In the genomic region with DNA sequence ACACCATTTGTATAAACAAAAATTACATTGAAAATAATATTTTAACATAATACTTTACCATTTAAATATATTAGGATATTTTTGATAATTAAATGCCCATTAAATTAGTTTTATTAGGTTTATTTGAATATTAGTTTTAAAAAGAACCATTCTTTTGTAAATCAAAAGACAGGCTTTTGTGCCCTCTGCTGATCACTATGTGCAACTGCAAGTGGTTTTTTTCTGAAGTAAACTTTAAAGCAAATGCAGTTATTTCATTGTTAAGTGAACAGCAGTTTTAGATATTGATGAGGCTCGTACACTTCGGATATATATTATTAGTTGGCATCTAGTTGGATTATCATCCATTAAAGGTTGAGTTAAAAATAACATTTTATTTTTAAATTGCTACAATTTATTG, we compare ENCODE assay signal across 11 mouse cellular contexts.
DNase-seq lines count a peak whose midpoint lies in the region; ATAC-seq and TF ChIP-seq lines count a peak whose summit lies in the region.
"Had no signal": no experiment of that assay in that cellular context is flagged by ENCODE, and none has a peak within 500 bp of the region (broad histone marks: within the 10 kb centered on the region; RNA-seq: fewer than 3 reads in every experiment).

No protein-coding gene starts in this region.

- H3K36me3 ChIP-seq in intestine, postnatal 0 days (ENCODE audit: control insufficient read depth, insufficient read depth) = no peaks in the 10 kb centered on the region
- no peaks in the 10 kb centered on the region for H3K36me3 ChIP-seq in intestine, embryonic 15.5 days
- no peaks in the 10 kb centered on the region for H3K36me3 ChIP-seq in midbrain, postnatal 0 days (ENCODE audit: insufficient read depth, low read length)
- H3K36me3 ChIP-seq in midbrain, embryonic 11.5 days (ENCODE audit: control insufficient read depth, insufficient read depth, low read length) = no peaks in the 10 kb centered on the region
- H3K36me3 ChIP-seq in intestine, embryonic 16.5 days (ENCODE audit: control insufficient read depth, insufficient read depth, low read length) = no peaks in the 10 kb centered on the region
- no peaks in the 10 kb centered on the region for H3K36me3 ChIP-seq in forebrain, embryonic 16.5 days (ENCODE audit: control insufficient read depth, insufficient read depth)
- H3K36me3 ChIP-seq: neural tube, embryonic 12.5 days had no signal

- TF ChIP-seq CTCF in intestine, postnatal 0 days (IDR thresholded peaks at IDR 0.05; ENCODE audit: low read depth) = peak; percentile 71
- TF ChIP-seq CTCF in midbrain, postnatal 0 days (IDR thresholded peaks at IDR 0.05) = peak; percentile 84

- no peaks in the 10 kb centered on the region for H3K9me3 ChIP-seq in intestine, postnatal 0 days (ENCODE audit: control insufficient read depth)
- no peaks in the 10 kb centered on the region for H3K9me3 ChIP-seq in intestine, embryonic 15.5 days
- H3K9me3 ChIP-seq in midbrain, postnatal 0 days (ENCODE audit: low read length) = no peaks in the 10 kb centered on the region
- no peaks in the 10 kb centered on the region for H3K9me3 ChIP-seq in midbrain, embryonic 11.5 days (ENCODE audit: control insufficient read depth, low read length)
- H3K9me3 ChIP-seq in intestine, embryonic 16.5 days (ENCODE audit: control insufficient read depth, low read length) = no peaks in the 10 kb centered on the region
- H3K9me3 ChIP-seq in forebrain, embryonic 16.5 days (ENCODE audit: control insufficient read depth, low read length) = no peaks in the 10 kb centered on the region
- H3K9me3 ChIP-seq: neural tube, embryonic 12.5 days had no signal

- H3K4me3 ChIP-seq in intestine, postnatal 0 days (ENCODE audit: low read depth, low read length) = no peak overlapping the region
- H3K4me3 ChIP-seq in intestine, embryonic 15.5 days (replicated peaks) = no peak overlapping the region
- H3K4me3 ChIP-seq in midbrain, postnatal 0 days (ENCODE audit: low read depth, low read length) = no peak overlapping the region
- no peak overlapping the region for H3K4me3 ChIP-seq in midbrain, embryonic 11.5 days (ENCODE audit: low read depth, low read length)
- H3K4me3 ChIP-seq in intestine, embryonic 16.5 days (ENCODE audit: low read length) = no peak overlapping the region
- no peak overlapping the region for H3K4me3 ChIP-seq in forebrain, embryonic 16.5 days (replicated peaks; ENCODE audit: low read length)
- H3K4me3 ChIP-seq: neural tube, embryonic 12.5 days had no signal

- H3K4me1 ChIP-seq in intestine, postnatal 0 days (replicated peaks; ENCODE audit: control insufficient read depth, insufficient read depth, low read length) = no peaks in the 10 kb centered on the region
- H3K4me1 ChIP-seq in intestine, embryonic 15.5 days (replicated peaks) = no peaks in the 10 kb centered on the region
- no peaks in the 10 kb centered on the region for H3K4me1 ChIP-seq in midbrain, postnatal 0 days (ENCODE audit: insufficient read depth, low read length)
- no peaks in the 10 kb centered on the region for H3K4me1 ChIP-seq in midbrain, embryonic 11.5 days (ENCODE audit: control insufficient read depth, insufficient read depth, low read length)
- H3K4me1 ChIP-seq in intestine, embryonic 16.5 days (ENCODE audit: control insufficient read depth, insufficient read depth, low read length) = no peaks in the 10 kb centered on the region
- peaks cover 7% of the 10 kb centered on the region for H3K4me1 ChIP-seq in forebrain, embryonic 16.5 days (replicated peaks; ENCODE audit: control insufficient read depth, insufficient read depth, low read length)
- H3K4me1 ChIP-seq: neural tube, embryonic 12.5 days had no signal

- no peaks in the 10 kb centered on the region for H3K27me3 ChIP-seq in intestine, postnatal 0 days (replicated peaks; ENCODE audit: control insufficient read depth, insufficient read depth, low read length)
- no peaks in the 10 kb centered on the region for H3K27me3 ChIP-seq in intestine, embryonic 15.5 days (replicated peaks)
- no peaks in the 10 kb centered on the region for H3K27me3 ChIP-seq in midbrain, postnatal 0 days (ENCODE audit: insufficient read depth, low read length)
- no peaks in the 10 kb centered on the region for H3K27me3 ChIP-seq in midbrain, embryonic 11.5 days (ENCODE audit: control insufficient read depth, insufficient read depth, low read length)
- H3K27me3 ChIP-seq in intestine, embryonic 16.5 days (replicated peaks; ENCODE audit: control insufficient read depth, insufficient read depth, low read length) = no peaks in the 10 kb centered on the region
- no peaks in the 10 kb centered on the region for H3K27me3 ChIP-seq in forebrain, embryonic 16.5 days (replicated peaks; ENCODE audit: control insufficient read depth, insufficient read depth, low read length)
- H3K27me3 ChIP-seq: neural tube, embryonic 12.5 days had no signal

- ATAC-seq in CD4-positive, CD25-positive, alpha-beta regulatory T cell, adult 4 months = no peak
- ATAC-seq in intestine, postnatal 0 days = no peak
- no peak for ATAC-seq in intestine, embryonic 15.5 days
- no peak for ATAC-seq in midbrain, postnatal 0 days (ENCODE audit: low FRiP score)
- no peak for ATAC-seq in midbrain, embryonic 11.5 days (ENCODE audit: low FRiP score)
- no peak for ATAC-seq in intestine, embryonic 16.5 days
- no peak for ATAC-seq in forebrain, embryonic 16.5 days

- H3K27ac ChIP-seq in intestine, postnatal 0 days (ENCODE audit: low read depth, low read length) = no peak overlapping the region
- H3K27ac ChIP-seq in intestine, embryonic 15.5 days = no peak overlapping the region
- no peak overlapping the region for H3K27ac ChIP-seq in midbrain, postnatal 0 days (ENCODE audit: low read depth, low read length)
- no peak overlapping the region for H3K27ac ChIP-seq in midbrain, embryonic 11.5 days (ENCODE audit: low read depth, low read length)
- H3K27ac ChIP-seq in intestine, embryonic 16.5 days (ENCODE audit: low read length) = no peak overlapping the region
- no peak overlapping the region for H3K27ac ChIP-seq in forebrain, embryonic 16.5 days (ENCODE audit: low read length)
- H3K27ac ChIP-seq: neural tube, embryonic 12.5 days had no signal

- 25% methylated on average over 2 of the region's 2 CpGs for WGBS in intestine, postnatal 0 days
- WGBS in intestine, embryonic 15.5 days = 25% methylated on average over 2 of the region's 2 CpGs
- WGBS in midbrain, postnatal 0 days = 22% methylated on average over 2 of the region's 2 CpGs
- 27% methylated on average over 2 of the region's 2 CpGs for WGBS in midbrain, embryonic 11.5 days
- WGBS in intestine, embryonic 16.5 days = 26% methylated on average over 2 of the region's 2 CpGs
- WGBS in forebrain, embryonic 16.5 days = 26% methylated on average over 2 of the region's 2 CpGs

- no peak overlapping the region for H3K9ac ChIP-seq in intestine, postnatal 0 days (ENCODE audit: low read depth, low read length)
- H3K9ac ChIP-seq in intestine, embryonic 15.5 days = no peak overlapping the region
- H3K9ac ChIP-seq in midbrain, postnatal 0 days (replicated peaks; ENCODE audit: low read length, poor library complexity, severe bottlenecking) = no peak overlapping the region
- H3K9ac ChIP-seq in midbrain, embryonic 11.5 days (ENCODE audit: low read length) = no peak overlapping the region
- H3K9ac ChIP-seq in intestine, embryonic 16.5 days (ENCODE audit: low read depth, low read length) = no peak overlapping the region
- no peak overlapping the region for H3K9ac ChIP-seq in forebrain, embryonic 16.5 days (replicated peaks; ENCODE audit: low read depth, low read length)
- H3K9ac ChIP-seq: neural tube, embryonic 12.5 days had no signal

- peak; percentile 20 for DNase-seq in CD4-positive, CD25-positive, alpha-beta regulatory T cell, adult 2 months (ENCODE audit: low read depth, low spot score)
- peak; percentile 49 for DNase-seq in midbrain, postnatal 0 days (ENCODE audit: low spot score)
- DNase-seq in midbrain, embryonic 11.5 days (ENCODE audit: low spot score, missing footprints) = no peak
- DNase-seq: adrenal gland, adult 2 months; spleen, adult 18-20 months had no signal

- no peak overlapping the region for H3K4me2 ChIP-seq in intestine, postnatal 0 days (replicated peaks; ENCODE audit: low read depth)
- H3K4me2 ChIP-seq in intestine, embryonic 15.5 days (replicated peaks) = no peak overlapping the region
- H3K4me2 ChIP-seq in midbrain, postnatal 0 days (ENCODE audit: low read depth, low read length, poor library complexity, severe bottlenecking) = no peak overlapping the region
- H3K4me2 ChIP-seq in midbrain, embryonic 11.5 days = no peak overlapping the region
- H3K4me2 ChIP-seq in intestine, embryonic 16.5 days (ENCODE audit: low read depth, low read length) = no peak overlapping the region
- H3K4me2 ChIP-seq in forebrain, embryonic 16.5 days (ENCODE audit: low read length) = no peak overlapping the region
- H3K4me2 ChIP-seq: neural tube, embryonic 12.5 days had no signal
